Mouse (Mus musculus): ENCODE data around the gene Dvl3. TPM values are rescaled to one million over a fixed set of nuclear protein-coding genes. Genes with fewer than 3 reads are reported as not detected.

Dvl3 gene
- total RNA-seq (2014; fragmentation: Nextera tagmentation) (51.8 and 57.2 TPM in 2 replicates), total RNA-seq (2017) (2.8 and 3.0 TPM in 2 replicates), polyA plus RNA-seq (2012) (26.9 and 28.2 TPM in 2 replicates)

DNA sequence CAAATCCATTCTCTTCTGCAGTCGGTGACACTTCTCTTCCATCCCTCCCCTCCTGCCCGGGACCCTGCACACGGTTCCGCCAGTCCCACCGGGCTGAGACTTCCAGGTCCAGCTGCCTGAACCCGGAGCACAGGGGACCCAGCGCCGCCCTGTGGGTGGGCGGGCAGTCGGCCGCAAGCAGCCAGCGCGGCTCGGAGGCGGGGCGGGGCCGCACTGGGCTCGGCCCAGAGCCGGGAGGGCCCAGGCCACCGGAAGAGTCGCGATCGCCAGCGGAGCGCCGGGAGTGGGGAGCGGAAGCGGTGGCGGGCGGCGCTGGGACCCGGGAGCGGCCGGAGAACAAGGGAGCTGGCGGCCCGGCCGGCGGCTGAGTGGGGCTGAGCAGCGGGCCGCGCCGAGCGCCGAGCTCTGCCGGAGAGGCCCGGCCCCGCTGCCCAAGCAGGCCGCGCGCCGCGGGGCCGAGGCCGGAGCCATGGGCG lies at the start of gene Dvl3:
TSS of gene Dvl3 (plus strand) at position 257 of the 476 bp plus-strand sequence.
- Histone ChIP-seq H3K27me3 (ENCODE audit: insufficient read depth, low read length) (no peaks in the 10 kb centered on the region), H3K36me3 (replicated peaks) (peaks cover 37% of the 10 kb centered on the region), H3K4me3 (ENCODE audit: low read depth, low read length) (peak within 1 kb of the TSS; percentile 97), H3K9me3 (replicated peaks) (no peaks in the 10 kb centered on the region), H3K4me1 (ENCODE audit: insufficient read depth, low read depth, low read length) (peaks cover 40% of the 10 kb centered on the region)
- no peak for TF ChIP-seq TAL1 (conservative IDR thresholded peaks at IDR 0.05; ENCODE audit: low read depth, low read length)
- TF ChIP-seq CTCF (IDR thresholded peaks at IDR 0.05; ENCODE audit: low read depth, low read length), result no peak
- TF ChIP-seq POLR2AphosphoS5 (IDR thresholded peaks at IDR 0.05; ENCODE audit: insufficient replicate concordance, low read depth, low read length), result no peak
- no peak for TF ChIP-seq GATA2 (IDR thresholded peaks at IDR 0.05; ENCODE audit: borderline replicate concordance, low read depth, low read length)
- TF ChIP-seq GATA1 (IDR thresholded peaks at IDR 0.05; ENCODE audit: borderline replicate concordance, low read length), result no peak
- DNase-seq (ENCODE audit: low spot score) (peak; percentile 97), ATAC-seq (ENCODE audit: extremely low read depth, insufficient number of reproducible peaks, low FRiP score, poor library complexity, severe bottlenecking) (peak; percentile 73)

- TF ChIP-seq GATA2 (IDR thresholded peaks at IDR 0.05; ENCODE audit: borderline replicate concordance, low read depth, low read length) (no peak), POLR2AphosphoS5 (IDR thresholded peaks at IDR 0.05; ENCODE audit: insufficient replicate concordance, low read depth, low read length) (no peak), CTCF (IDR thresholded peaks at IDR 0.05; ENCODE audit: low read depth, low read length) (no peak), GATA1 (IDR thresholded peaks at IDR 0.05; ENCODE audit: borderline replicate concordance, low read length) (no peak), TAL1 (conservative IDR thresholded peaks at IDR 0.05; ENCODE audit: low read depth, low read length) (no peak)
- no peaks in the 10 kb centered on the region for H3K36me3 ChIP-seq (replicated peaks)
- H3K4me1 ChIP-seq (ENCODE audit: insufficient read depth, low read depth, low read length), result no peaks in the 10 kb centered on the region
- peaks cover 6% of the 10 kb centered on the region; the same call in 1 of the 2 replicates for H3K27me3 ChIP-seq (ENCODE audit: insufficient read depth, low read length)
- no peak overlapping the region for H3K4me3 ChIP-seq (ENCODE audit: low read depth, low read length)
- DNase-seq (ENCODE audit: low spot score) (no peak), ATAC-seq (ENCODE audit: extremely low read depth, insufficient number of reproducible peaks, low FRiP score, poor library complexity, severe bottlenecking) (no peak)
- H3K9me3 ChIP-seq (replicated peaks), result no peaks in the 10 kb centered on the region
Measured at GRCm38 (mm10) chr16:20470981-20471380, 45.8 kb upstream of the Dvl3 start.

DNA sequence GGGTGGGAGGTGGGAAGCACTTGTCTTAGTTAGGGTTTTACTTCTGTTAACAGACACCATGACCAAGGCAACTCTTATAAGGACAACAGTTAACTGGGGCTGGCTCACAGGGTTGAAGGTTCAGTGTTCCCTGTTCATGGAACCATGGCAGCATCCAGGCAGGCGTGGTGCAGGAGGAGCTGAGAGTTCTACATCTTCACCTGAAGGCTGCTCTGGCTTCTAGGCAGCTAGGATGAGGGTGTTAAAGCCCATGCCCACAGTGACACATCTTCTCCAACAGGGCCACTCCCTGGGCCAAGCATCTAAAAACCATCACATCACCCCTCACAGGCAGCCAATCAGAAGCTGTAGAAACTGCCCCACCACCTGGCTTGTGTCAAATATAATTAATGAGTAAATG lies 45.1 kb upstream of the Dvl3 start:
- Histone ChIP-seq H3K36me3 (replicated peaks) (no peaks in the 10 kb centered on the region), H3K4me3 (ENCODE audit: low read depth, low read length) (no peak overlapping the region), H3K27me3 (ENCODE audit: insufficient read depth, low read length) (peaks cover 6% of the 10 kb centered on the region; the same call in 1 of the 2 replicates), H3K4me1 (ENCODE audit: insufficient read depth, low read depth, low read length) (no peaks in the 10 kb centered on the region), H3K9me3 (replicated peaks) (no peaks in the 10 kb centered on the region)
- ATAC-seq (ENCODE audit: extremely low read depth, insufficient number of reproducible peaks, low FRiP score, poor library complexity, severe bottlenecking), result no peak
- TF ChIP-seq TAL1 (conservative IDR thresholded peaks at IDR 0.05; ENCODE audit: low read depth, low read length) (no peak), GATA1 (IDR thresholded peaks at IDR 0.05; ENCODE audit: borderline replicate concordance, low read length) (no peak), GATA2 (IDR thresholded peaks at IDR 0.05; ENCODE audit: borderline replicate concordance, low read depth, low read length) (no peak), CTCF (IDR thresholded peaks at IDR 0.05; ENCODE audit: low read depth, low read length) (no peak), POLR2AphosphoS5 (IDR thresholded peaks at IDR 0.05; ENCODE audit: insufficient replicate concordance, low read depth, low read length) (no peak)
- DNase-seq (ENCODE audit: low spot score), result no peak

DNA sequence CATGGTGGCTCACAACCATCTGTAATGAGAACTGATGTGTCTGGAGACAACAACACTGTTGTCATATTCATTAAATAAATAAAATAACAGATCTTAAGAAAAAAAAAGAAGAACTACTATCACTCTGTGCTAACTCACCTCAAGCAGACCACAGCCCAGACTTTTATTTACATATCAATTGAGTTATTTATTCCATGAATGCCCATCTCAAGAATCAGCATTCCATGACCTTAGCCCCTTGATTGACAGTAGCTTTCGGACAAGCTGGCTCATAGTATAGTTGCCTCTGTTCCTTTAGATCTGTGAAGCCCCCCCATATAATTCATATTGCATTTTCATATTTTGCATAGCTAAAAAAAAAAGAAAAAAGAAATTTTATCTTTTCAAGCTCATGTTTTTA lies 43.0 kb upstream of the Dvl3 start:
- Histone ChIP-seq H3K9me3 (replicated peaks) (no peaks in the 10 kb centered on the region), H3K4me1 (ENCODE audit: insufficient read depth, low read depth, low read length) (no peaks in the 10 kb centered on the region), H3K27me3 (ENCODE audit: insufficient read depth, low read length) (peaks cover 4% of the 10 kb centered on the region; the same call in 1 of the 2 replicates), H3K36me3 (replicated peaks) (no peaks in the 10 kb centered on the region), H3K4me3 (ENCODE audit: low read depth, low read length) (no peak overlapping the region)
- DNase-seq (ENCODE audit: low spot score), result no peak
- no peak for ATAC-seq (ENCODE audit: extremely low read depth, insufficient number of reproducible peaks, low FRiP score, poor library complexity, severe bottlenecking)
- TF ChIP-seq GATA1 (IDR thresholded peaks at IDR 0.05; ENCODE audit: borderline replicate concordance, low read length) (no peak), CTCF (IDR thresholded peaks at IDR 0.05; ENCODE audit: low read depth, low read length) (no peak), TAL1 (conservative IDR thresholded peaks at IDR 0.05; ENCODE audit: low read depth, low read length) (no peak), POLR2AphosphoS5 (IDR thresholded peaks at IDR 0.05; ENCODE audit: insufficient replicate concordance, low read depth, low read length) (no peak), GATA2 (IDR thresholded peaks at IDR 0.05; ENCODE audit: borderline replicate concordance, low read depth, low read length) (no peak)

- Histone ChIP-seq H3K4me3 (ENCODE audit: low read depth, low read length) (no peak overlapping the region), H3K27me3 (ENCODE audit: insufficient read depth, low read length) (peaks cover 4% of the 10 kb centered on the region; the same call in 1 of the 2 replicates), H3K9me3 (replicated peaks) (no peaks in the 10 kb centered on the region), H3K36me3 (replicated peaks) (no peaks in the 10 kb centered on the region), H3K4me1 (ENCODE audit: insufficient read depth, low read depth, low read length) (no peaks in the 10 kb centered on the region)
- ATAC-seq (ENCODE audit: extremely low read depth, insufficient number of reproducible peaks, low FRiP score, poor library complexity, severe bottlenecking) (no peak), DNase-seq (ENCODE audit: low spot score) (no peak)
- no peak for TF ChIP-seq GATA1 (IDR thresholded peaks at IDR 0.05; ENCODE audit: borderline replicate concordance, low read length)
- TF ChIP-seq GATA2 (IDR thresholded peaks at IDR 0.05; ENCODE audit: borderline replicate concordance, low read depth, low read length), result no peak
- no peak for TF ChIP-seq CTCF (IDR thresholded peaks at IDR 0.05; ENCODE audit: low read depth, low read length)
- TF ChIP-seq TAL1 (conservative IDR thresholded peaks at IDR 0.05; ENCODE audit: low read depth, low read length), result no peak
- TF ChIP-seq POLR2AphosphoS5 (IDR thresholded peaks at IDR 0.05; ENCODE audit: insufficient replicate concordance, low read depth, low read length), result no peak
Measured at GRCm38 (mm10) chr16:20474211-20474610, 42.6 kb upstream of the Dvl3 start.

DNA sequence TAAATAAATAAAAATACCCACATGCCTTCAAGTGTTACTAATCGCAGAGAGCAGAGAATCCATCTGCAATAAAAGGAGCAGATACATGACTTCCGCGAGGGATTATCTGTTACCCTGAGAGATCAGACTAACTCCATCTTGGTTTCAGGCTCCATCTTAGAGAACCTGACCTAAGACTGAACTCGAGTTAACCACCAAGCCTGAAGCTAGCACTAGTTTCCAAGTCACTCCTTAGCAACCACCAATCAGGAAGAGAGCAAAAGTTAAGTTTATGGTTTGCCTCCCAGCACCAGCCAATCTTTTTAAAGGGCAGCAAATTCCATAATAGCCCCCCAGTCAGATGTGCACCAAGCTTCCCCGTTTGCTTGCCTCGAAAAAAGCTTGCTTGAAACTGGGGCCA lies 42.0 kb upstream of the Dvl3 start:
- Histone ChIP-seq H3K4me3 (ENCODE audit: low read depth, low read length) (no peak overlapping the region), H3K4me1 (ENCODE audit: insufficient read depth, low read depth, low read length) (no peaks in the 10 kb centered on the region), H3K27me3 (ENCODE audit: insufficient read depth, low read length) (peaks cover 4% of the 10 kb centered on the region; the same call in 1 of the 2 replicates), H3K9me3 (replicated peaks) (no peaks in the 10 kb centered on the region), H3K36me3 (replicated peaks) (no peaks in the 10 kb centered on the region)
- DNase-seq (ENCODE audit: low spot score) (no peak), ATAC-seq (ENCODE audit: extremely low read depth, insufficient number of reproducible peaks, low FRiP score, poor library complexity, severe bottlenecking) (no peak)
- TF ChIP-seq TAL1 (conservative IDR thresholded peaks at IDR 0.05; ENCODE audit: low read depth, low read length) (no peak), GATA2 (IDR thresholded peaks at IDR 0.05; ENCODE audit: borderline replicate concordance, low read depth, low read length) (no peak), CTCF (IDR thresholded peaks at IDR 0.05; ENCODE audit: low read depth, low read length) (no peak), POLR2AphosphoS5 (IDR thresholded peaks at IDR 0.05; ENCODE audit: insufficient replicate concordance, low read depth, low read length) (no peak), GATA1 (IDR thresholded peaks at IDR 0.05; ENCODE audit: borderline replicate concordance, low read length) (no peak)
